Mouse (Mus musculus): ENCODE measurements at regions not wholly inside any gene's neighbourhood (a gene's known extent, or its start where the extent isn't known, plus 50 kb on each side); places are given as distances from the start of the nearest gene placed in this dataset.

DNA sequence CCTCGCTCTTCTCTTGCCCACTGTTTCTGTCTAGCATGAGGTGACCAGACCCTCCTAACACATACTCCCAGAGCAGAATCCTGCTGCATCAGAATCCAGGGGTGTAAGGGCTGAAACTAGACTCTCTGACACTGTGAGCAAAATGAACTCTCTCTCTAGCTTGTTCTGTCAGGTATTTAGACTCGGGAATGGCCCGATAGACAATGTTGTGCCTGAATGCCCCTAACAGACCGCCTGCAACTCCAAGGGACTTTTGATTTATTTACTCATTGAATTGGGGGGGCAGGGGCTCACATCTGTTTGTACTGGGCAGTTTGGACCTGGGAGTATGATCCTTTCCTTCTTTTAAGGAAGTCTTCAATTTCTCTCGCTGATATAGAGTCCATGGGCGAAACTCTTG is 469.3 kb upstream of the Trpc7 start:
- DNase-seq (ENCODE audit: low spot score in 2 of 2) = no peak

DNA sequence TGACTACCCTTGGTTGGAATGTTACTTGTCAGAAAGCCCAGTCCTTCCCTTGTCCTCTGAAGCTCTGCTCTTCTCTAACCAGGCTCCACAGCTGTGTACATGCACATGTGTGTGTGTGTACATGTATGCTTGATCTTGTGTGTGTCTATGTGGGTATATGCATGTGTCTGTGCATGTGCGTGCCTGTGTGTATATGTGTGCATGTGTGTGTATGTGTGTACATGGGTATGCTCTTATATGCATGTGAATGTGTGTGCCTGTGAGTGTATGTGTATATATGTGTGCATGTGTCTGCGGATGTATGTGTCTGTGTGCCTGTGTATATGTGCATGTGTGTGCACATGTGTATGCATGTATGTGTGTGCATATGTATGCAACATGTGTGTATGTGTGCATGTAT is 468.6 kb upstream of the Trpc7 start:
- DNase-seq (ENCODE audit: low spot score in 2 of 2) = no peak

DNA sequence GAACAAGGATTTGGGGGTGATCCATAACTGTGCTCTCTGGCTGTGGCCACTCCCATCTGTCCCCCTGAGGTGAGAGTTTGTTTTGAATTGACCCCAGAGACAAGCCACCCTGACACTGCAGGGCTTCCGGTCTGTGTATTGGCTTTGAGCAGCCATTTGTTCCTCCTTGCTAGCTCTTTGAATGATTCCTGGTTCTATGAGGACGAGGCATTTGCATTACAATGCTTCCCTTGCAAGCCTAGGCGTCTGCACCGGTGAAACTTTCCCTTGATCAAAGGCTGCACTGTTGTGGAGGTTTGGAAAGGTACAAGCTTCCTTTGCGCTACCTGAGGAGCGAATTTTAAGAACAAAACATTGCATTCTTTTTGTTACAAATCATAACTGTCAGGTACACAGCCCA is 466.8 kb upstream of the Trpc7 start:
- DNase-seq (ENCODE audit: low spot score in 2 of 2) = no peak

DNA sequence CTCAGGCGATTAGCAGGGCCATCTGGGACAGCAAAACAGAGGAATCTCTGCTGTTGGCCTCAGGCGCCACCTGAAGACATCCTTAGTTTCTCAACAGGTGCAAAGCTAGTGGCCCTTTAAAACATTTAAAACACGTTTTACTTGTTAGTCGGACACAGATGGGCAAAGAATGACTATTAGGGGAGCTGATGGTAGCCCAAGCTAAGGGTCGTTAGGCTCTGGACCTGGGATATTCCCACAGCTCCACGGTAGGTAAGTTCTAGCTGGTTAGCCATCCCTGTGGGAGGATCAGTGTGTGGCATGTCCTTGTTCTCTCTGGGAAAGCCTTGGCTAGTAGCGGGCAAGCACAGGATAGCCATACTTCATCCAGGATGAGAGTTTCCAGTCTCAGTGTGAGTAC is 465.5 kb upstream of the Trpc7 start:
- no peak for DNase-seq (ENCODE audit: low spot score in 2 of 2)

DNA sequence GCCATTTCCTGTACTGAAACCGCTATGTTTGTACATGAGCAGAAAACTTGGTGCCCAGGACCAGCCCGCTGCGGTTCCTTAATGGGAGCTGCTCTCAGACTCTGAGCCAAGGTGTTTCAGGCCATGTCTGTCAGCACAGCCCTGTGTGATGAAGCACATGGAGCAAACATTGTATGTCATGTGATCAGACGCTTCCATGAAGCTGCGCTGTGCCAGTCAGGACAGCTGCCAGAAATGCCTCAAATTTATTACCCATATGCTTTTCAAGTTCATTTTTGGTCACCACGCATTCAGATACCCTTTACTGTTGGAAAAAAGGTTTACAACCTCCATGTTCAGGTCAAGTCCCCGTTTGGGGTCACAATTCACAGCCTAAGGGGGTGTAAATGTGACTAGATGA is 458.8 kb upstream of the Trpc7 start:
- no peak for DNase-seq (ENCODE audit: low spot score in 2 of 2)

DNA sequence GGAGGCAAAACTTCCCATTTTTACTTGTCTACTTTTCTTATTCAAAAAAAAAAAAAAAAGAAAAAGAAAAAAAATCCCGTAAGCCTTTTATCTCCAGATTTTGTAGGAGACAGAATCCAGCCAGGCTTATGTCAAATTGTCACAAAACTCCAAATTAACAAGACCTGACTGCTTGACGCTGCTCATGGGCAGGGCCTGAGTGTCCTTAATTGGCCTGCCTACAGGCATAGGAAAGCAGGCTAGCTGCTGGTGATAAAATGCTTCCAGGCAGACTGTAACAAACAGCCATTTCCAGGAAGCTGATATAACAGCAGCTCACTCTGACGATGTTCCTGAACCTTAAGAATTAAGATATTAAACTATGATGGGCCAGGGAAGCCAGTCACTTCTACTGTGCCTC is 458.2 kb upstream of the Trpc7 start:
- no peak for DNase-seq (ENCODE audit: low spot score in 2 of 2)

DNA sequence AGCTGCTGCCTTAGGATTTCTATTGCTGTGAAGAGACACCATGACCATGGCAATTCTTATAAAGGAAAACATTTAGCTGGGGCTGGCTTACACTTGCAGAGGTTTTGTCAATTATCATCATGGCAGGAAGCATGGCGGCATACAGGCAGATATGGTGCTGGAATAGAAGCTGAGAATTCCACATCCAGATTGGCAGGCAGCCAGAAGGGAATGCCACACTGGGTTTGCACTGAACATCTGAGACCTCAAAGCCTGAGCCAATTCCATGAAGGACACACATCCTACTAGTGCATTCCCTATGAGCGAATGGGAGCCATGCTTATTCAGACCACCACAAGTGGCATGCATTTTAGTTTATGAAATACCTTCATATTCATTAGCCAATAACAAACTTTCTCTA is 455.0 kb upstream of the Trpc7 start:
- DNase-seq (ENCODE audit: low spot score in 2 of 2) = no peak

DNA sequence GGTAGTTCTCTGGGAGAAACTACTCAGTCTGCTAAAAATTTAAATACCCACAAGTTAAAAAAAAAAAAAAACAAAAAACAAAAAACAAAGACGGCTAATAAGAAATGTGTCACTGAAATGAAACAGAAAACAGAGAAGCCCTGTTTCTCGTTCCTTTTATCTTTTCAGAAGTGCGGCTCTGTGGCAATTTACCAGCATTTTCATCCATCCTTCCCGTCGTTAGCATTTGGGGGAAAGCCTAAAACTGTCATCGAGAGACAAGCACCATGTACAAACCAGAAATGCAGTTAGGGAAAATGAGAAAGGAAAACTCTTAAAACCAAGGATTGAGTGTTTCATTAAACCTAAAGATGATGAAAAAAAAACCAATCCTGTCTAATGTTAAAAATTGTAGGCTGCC is 442.9 kb upstream of the Trpc7 start:
- DNase-seq (ENCODE audit: low spot score in 2 of 2) = no peak

DNA sequence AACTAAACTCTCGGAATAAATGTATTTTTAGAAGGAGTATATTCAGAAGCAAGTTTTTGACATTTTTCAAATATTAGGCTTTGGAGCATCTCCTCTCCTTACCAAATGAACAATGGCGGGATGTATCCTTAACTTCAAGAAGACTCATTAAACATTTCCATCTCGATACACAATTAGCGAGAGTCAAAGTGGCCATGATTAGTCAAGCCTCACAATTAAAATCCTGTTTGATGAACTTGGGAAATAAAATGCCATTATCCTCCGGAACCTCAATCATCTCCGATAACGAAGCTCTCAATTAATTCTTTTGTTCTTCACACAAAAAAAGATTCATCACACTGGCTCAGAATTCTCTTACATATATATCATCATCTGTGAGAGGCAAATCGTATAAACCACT is 440.8 kb upstream of the Trpc7 start:
- no peak for DNase-seq (ENCODE audit: low spot score in 2 of 2)

DNA sequence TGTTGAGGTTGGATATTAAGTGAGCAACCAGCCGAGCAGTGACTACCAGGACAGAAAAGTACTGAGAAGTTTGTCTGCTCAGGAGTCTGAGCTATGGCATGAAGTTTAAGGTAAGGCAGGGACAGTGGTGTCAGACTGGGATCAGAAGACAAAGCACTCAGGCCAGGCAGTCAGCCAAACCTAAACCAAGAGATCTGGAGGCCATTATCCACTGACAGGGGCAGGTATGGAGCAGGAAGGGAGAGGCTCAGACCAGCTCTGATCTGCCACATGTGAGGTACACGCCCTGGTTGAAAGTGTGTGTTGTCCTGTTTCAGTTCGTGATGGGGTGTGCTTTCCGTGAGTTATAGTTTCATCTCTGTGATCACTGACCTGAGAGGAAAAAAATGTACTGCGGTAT is 437.2 kb upstream of the Trpc7 start:
- DNase-seq (ENCODE audit: low spot score in 2 of 2) = no peak

DNA sequence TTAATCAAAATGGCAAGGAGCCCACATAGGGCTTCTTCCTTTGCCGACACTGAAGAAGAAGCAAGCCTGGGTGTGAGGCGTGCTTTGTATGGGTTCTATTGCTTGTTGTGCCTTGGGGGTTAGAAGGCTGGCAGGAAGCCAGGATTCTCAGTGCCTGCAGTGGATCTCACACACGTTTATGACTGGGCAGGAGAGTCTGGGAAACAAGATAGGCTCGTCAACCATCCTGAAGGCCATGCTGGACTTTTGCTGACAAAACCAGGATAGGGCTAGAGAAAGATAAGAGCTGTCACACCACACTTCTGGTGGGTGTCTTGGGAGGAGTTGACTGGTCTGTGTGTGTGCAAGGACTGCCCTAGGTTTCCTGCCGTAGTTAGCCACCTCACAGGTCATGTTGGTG is 436.1 kb upstream of the Trpc7 start:
- no peak for DNase-seq (ENCODE audit: low spot score in 2 of 2)

DNA sequence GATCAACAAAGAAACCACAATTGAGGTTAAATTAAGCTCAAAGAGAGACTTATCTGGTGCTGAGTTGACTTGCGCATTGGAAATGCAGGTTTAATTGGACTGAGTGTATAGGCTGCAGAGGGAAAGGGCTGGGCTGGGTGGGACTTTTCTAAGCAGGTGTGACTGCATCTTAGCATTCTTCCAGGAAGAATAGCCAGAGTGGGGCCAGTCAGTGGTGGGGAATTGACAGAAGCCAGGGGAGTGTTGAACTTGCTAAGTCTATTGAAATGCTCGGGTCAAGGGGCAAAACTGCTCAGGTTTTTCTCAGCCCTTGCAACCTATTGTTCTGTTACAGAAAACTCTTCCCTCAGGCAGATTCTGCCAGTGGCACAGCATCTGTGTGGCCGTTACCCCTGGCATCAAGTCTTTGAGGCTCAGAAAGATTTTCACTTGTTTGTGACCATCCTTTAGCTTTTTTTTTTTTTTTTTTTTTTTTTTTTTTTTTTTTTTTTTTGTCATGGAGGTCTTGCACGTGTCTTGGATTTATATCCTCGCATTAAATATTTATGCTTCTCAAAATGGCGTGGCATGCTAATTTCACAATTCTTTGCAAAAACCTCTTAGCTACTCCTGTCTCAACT is 429.6 kb upstream of the Trpc7 start:
- no peak for DNase-seq (ENCODE audit: low spot score in 2 of 2)

DNA sequence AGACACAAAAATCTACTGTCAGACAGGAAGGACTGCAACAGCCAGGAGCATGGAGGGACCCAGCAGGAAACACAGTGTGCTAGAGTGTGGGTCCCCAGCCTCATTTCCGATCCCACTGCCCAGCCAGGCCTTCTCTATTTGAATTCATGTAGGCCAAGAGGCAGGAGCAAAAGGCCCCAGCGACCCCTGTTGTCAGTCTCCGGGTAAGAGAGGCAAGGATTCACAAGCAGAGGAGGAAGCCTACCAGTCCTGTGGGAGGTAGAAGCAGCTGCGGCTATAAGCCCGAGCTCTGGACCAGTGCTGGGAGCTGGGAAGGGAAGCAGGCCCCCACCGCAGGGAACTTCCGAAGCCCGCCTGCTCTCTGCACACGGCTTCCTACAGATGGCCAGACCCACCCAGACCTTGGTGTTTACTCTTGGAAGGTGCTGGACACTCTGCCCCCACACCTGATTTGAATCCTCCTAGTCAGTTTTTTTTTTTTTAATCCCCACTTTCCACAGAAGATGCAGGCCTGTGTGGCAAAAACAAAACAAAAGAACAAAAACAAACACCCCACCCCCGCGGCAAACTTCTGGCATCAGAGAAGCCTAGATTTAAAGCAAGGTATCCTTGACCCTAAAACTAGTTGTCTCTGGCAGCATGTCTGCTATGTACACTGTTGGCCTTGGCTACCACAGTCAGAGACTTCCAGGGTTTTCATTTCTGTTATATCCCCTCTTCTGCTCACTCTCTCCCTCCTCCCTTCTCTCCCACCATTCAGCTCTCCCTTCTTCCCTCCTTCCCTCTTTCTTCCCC is 420.6 kb upstream of the Trpc7 start:
- no peak for DNase-seq (ENCODE audit: low spot score in 2 of 2)

DNA sequence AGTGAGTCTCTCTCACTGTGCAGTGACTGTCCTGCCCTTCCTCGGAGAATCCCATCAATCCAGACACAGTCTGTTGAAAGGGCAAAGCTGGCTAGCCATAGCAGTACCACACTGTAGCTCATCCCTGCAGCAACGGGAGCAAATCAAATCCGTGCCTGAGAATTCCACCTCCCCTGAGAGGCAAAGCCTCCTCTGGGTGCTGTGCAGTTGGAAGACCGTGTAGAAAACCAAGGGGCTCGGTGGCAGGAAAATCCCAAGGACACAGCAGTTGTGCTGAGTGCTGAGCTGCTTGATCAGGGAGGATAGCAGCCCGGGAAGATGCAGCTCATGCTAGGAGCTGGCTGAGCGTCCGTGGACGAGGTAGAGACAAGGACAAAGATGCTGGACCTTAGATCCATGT is 418.7 kb upstream of the Trpc7 start:
- no peak for DNase-seq (ENCODE audit: low spot score in 2 of 2)

DNA sequence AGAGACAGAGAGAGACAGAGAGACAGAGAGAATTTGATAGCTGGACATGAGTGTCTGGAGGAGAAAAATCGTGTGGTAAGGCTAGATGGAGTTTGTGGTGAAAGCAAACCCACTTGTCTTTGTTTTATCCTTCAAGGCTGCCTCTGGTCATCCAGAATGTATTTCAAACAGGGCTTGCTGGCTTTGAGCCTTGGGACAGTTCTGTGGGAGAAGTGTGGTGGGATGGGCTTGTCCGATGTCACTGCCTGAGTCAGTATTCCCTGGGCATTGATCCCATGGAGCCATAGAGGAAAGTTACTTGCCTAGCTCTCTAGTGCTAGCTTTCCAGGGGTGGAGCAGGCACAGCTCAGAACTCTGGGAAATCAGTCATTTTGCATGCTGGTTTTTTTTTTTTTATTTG is 417.9 kb upstream of the Trpc7 start:
- DNase-seq (ENCODE audit: low spot score in 2 of 2) = no peak

DNA sequence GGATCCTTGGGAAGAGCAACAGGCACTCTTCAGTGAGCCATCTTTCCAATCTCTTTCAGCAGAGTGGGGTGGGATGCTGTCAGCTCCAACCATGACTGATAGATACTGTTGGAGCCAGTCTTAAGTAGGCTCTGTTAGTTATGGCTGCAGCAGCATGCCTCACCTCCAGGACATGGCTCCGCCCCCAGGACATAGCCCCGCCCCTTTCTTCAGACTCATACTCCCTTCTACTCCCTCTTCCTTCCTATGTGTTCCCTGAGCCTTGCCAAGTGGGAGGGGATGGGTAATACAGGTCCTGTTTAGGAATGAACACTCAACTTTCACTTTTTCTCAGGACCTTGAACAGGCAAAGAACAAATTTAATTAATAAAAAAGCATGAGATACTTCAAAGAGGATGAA is 415.4 kb upstream of the Trpc7 start:
- DNase-seq (ENCODE audit: low spot score in 2 of 2) = no peak

DNA sequence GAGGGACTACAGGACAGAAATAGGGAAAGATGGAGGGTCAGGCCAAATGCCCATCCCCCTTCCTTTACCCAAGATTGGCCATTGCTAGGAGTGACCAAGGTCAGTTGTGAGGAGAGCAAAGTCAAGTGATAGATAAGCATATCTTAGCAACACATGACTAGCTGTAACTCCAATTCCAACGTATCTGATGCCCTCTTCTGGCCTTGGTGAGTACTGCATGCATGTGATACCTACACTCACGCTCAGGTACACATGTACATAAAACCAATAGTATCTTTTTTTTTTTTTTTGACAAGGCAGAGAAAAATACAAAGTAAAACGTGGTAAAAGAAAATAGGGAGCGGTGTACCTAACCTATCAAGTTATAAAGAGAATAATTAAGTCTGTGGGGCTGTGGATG is 413.8 kb upstream of the Trpc7 start:
- no peak for DNase-seq (ENCODE audit: low spot score in 2 of 2)

DNA sequence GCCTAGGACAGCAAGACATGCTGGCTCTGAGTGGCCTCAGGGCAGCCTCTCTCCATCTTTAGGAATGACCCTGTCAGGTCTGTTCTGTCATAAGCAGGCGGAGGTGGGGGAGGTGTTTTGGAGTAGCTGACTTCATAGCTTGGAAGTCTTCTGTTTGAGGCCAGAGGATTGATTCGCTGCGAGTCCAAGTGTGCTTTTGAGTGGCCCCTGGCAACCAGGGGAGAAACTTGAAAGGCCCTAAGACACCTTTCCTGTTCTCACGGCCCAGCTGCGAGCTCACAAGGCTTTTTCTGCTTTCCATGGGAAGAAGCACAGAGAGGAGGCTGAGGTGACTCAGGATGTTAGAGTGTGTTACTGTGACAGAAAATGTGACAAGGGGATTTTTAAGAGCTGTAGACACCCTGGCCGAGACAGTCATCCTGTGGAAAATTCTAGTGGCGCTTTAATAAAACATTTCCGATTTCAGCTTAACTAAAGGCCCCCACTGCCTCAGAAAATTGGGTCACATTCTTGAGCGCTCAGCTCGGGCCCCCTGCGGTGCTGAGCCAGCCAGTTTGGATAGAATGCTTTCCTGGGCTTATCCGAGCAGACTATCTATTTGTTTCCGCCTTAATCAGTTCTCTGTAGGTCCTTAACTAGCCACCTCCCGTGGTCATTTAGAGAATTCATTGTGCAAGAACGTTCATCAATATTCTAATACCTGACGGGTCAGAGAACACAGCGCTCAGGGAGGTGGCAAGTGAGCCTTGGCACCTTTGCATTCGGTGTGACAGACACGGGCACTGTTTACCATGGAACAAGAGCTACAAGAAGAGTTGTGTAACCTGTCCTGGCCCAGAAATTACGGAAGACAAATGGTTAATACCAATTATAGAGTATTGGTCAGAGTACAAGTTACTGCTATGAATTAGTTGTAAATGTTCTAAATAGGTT is 412.4 kb upstream of the Trpc7 start:
- no peak for DNase-seq (ENCODE audit: low spot score in 2 of 2)

DNA sequence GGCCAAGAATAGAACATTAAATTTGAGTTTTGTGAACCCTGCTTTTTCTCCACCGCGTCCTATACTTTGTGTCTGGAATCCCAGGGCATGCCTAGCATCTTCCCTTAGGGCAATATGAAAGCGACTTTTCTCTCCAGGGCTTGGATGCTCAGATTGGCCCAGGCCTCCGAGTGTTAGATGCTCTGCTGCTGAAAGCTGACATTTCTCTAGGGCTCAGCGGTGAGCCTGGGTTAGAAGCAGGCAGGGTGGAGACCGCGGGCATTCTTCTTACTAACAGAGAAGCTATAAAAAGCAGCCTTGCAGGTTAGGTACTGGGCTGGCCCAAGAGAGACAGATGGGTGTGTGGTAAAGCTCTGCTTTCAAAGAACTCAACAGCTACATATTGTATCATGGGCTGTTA is 409.8 kb upstream of the Trpc7 start:
- DNase-seq (ENCODE audit: low spot score in 2 of 2) = no peak

DNA sequence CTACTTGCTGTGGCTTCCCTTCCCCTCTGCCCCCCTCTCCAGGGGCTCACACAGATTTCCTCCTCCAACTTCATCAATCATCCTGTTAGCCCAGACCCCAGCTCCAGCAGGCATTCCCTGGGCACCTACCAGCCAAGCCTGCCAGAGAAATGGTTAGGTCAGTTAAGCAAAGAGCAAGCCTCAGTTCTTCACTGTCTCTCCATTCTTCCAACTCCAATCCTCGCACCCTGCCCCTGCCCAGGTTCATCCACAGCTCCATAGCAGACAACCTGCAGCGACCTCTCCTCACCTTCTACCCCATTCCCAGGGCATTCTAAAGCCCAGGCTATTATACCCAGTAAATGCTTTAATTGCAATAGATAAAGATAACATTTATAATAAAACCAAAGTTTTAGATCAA is 408.0 kb upstream of the Trpc7 start:
- DNase-seq (ENCODE audit: low spot score in 2 of 2) = no peak

DNA sequence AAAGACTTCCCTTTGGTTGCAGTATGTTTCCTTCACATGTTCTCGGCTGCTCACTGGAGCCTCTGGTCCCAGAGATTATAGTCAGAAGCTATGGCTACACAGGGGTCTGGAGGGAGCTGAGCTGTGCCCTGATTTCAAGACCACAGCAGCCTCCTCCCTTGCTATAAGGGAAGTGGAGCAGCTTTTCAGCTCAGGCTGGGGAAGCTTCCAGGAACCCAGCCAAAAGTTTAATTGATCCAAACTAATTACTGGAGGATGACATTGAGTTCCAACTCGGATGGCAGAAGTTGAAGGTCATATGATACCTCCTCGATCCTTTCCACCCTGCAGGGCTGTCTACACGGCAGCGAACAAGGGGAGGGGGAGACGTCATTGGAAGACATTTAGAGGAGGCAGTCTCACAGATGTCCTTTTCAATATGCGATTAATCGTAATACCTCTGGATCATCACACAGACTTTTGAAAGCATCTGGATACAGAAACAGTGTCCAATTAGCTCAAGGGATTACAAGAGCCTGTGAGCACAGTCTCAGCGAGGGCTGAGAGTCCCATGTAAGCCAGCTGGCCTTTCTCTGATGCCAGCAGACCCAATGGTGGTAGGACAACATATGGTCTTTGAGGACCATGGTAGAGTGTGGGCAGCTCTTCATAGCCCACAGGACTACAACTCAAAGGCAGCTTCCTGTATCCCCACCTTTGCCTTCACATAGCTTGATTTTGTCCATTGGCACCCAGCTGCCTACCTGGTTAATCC is 396.1 kb upstream of the Trpc7 start:
- DNase-seq (ENCODE audit: low spot score in 2 of 2) = no peak

DNA sequence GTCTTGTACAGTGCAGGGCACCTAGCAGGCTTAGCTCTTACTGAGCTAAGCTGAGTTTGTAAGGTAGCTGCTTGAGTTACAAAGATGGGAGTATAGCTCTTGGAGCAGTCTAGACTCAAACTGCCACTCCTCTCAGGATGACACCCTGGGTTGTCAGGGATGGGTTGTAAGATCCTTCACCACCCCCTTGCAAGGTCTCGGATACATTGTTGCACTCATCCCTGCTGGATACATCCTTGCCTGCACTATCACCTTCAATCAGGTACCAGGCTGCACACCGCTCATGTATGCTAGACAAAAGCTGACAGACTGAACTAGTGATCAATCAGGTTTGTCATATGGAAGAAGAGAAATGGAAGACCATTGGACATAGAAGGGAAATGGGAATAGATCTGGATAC is 390.4 kb upstream of the Trpc7 start:
- no peak for DNase-seq (ENCODE audit: low spot score in 2 of 2)
